Mouse (Mus musculus) urinary bladder, adult 18-20 months (tissue): ENCODE measurements around the gene Eps15l1.
A peak's percentile ranks its signal among the peaks of the same experiment; 100 is the strongest.

ENCODE experiments used
- DNase-seq, 2 experiments: peaks; one replicate each; pipeline ENCODE4 v3.0.0; 2022; ENCODE audit warnings: low spot score in 2 of 2, mixed read lengths in 2 of 2

Eps15l1 gene

DNA sequence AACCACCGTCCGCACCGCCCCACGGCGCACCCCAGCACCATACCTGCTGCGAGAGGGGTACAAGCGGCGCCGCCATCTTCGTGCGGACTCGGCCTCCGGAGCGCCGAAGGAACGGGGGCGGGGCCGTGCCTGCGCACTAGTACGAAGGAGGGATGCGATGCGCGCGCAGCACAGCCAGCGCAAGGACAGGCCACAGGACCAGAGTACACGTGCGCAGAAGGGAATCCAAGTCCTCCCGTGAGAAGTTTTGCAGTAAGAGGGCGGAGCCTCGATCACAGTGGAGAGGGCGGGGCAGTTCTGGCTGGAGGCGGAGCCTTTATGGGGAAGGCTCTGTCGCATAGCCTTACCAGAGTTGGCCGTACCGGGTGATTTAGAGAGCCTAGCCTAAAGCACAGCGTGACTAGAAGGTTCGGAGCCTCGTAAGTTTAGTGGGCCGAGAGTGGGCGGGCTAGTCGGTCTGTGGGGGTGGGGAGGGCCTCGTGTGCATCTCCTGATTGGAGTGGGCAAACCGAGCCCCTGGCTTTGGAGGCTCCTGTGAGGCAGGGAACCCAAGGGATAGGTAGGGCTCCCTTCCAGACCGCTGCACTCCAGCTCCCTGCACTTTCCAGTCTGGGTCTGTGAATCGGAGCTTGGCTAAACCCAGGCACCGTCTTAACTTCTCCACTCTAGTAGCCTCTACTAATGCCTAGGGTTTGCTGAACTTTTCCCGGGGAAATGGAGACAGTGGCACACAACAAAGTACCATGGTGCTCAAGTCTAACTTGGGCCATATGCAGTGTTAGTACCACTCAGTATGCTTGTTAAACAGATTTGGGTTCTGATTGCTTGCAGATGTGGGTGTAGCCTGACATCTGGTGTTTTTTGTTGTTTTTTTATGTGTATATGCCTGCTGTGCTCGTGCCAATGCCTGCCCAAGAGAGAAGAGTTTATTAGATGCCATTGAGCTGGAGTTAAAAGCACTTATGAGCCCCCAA is at the start of gene Eps15l1:
TSS of gene Eps15l1 (minus strand) at position 99 of the 974 bp plus-strand sequence.
- DNase-seq: peak; percentile 96 to 98

DNA sequence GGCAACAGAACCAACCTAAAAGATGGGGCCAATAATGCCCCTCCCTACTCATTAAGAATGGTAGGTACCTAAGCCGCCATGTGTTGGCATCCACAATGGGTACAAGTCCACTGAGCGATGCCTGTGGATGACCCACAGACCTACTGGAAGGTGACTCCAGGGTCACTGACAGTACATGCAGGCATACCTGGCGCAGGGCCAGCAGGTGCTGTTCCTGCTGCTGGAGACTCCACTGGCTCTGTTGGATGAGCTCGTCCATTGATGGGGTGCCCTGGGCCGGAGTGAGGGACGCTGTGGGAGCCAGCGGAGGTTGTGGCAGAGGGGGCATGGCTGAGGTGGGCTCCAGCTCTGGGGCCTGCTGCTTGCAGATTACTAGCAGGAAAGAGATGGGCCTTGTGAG is 49.4 kb upstream of the Eps15l1 start:
- DNase-seq: no peak

GRCm38 (mm10) chr8:72469984-72470383 is 48.7 kb upstream of the Eps15l1 start:
- no peak for DNase-seq

- no peak for DNase-seq
Measured at GRCm38 (mm10) chr8:72469243-72469642, 48.0 kb upstream of the Eps15l1 start.

DNA sequence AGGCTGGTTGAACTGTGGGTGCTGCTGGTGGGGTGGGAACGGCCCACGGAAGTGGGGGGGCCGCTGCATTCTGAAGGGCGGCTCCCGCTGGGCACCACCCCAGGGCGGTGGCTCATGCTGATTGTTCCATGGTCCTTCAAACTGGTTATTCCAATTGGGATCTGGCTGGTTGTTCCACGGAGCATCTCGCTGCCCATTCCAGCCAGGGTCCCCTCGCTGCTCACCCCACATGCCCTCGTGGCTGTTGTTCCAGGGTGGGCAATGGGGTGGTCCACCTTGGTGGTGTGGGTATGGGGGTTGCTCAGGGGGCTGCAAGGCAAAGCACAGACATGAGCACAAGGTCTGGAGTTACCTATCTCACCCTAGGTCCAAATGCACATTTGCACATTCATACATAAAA is 43.0 kb upstream of the Eps15l1 start:
- no peak for DNase-seq

- no peak for DNase-seq
Measured at GRCm38 (mm10) chr8:72459881-72460533, 38.7 kb upstream of the Eps15l1 start.

DNA sequence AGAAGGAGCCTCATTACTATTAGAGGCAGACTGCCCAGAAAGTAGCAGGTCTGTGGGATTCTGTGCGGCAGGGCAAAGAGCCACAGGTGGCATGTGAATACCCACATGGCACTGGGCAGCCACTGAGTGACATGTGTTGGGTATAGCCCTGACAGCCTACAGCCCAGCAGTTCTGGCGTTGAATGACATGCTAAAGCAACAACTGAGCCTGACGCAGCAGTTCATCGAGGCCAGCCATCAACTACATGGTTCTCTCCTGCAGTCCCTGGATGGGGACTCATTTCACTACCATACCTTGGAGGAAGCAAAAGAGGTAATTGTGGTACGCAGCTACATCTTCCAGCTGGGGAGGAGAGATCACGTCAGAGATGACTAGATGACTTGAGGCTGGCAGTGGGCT is 37.2 kb upstream of the Eps15l1 start:
- DNase-seq: no peak

GRCm38 (mm10) chr8:72457806-72458205 is 36.5 kb upstream of the Eps15l1 start:
- DNase-seq: no peak

GRCm38 (mm10) chr8:72455317-72455716 is 34.1 kb upstream of the Eps15l1 start:
- no peak for DNase-seq

DNA sequence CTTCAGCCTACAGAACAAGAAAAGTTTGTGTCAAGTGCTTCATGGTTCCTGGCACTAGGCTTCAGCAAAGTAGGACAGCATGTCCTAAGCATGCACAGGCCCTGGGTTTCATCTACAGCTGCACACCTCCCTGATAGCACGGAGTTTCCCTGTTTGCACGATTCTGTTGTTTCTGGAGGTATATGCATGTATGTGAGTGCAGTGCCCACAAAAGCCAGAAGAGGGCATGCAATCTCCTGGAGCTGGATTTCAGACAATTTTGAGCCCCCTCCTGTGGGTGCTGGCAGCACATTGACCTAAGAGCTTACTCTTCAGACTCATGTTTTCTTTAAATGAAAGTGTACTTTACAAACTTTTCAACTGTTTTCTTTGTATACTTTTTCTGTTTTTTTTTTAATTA is 32.6 kb upstream of the Eps15l1 start:
- no peak for DNase-seq

DNA sequence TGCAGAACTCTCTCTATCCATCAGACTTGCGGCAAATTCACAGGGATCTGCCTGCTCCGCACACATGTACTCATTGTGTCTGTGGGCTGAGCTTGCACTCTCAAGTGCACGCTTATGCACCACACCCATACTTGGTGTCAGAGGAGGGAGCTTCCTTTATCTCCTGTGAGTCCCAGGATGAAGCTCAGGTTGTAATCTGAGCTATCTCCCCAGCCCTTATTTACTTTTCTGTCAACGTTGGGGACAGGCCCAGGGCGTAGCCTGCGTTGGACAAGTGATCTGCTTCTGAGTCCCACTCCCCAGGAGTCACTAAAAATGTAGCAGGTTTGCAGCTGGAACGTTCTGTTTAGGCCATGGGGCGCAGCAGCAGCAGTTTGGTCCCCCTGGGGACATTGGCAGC is 30.3 kb upstream of the Eps15l1 start:
- no peak for DNase-seq

DNA sequence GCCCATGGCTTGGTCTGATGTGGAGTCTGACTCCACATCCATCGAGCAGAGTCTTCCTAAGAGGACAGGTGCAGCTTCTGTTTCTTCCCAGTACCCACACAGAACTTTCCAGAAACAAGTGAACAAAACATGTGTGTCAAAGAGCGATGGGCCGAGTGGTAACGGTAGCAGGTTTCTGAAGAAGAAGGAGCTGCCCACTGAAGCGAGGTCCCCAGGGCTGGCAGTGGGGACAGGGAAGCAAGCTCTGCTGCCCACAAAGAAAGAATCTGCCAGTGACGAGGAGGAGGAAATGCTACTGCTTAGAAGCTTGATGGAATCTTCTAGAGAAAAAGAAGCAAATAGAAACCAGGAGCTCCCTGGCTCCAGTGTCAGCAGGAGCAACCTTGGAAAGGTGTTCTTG is 23.8 kb upstream of the Eps15l1 start:
- DNase-seq: no peak

- DNase-seq: no peak
Measured at GRCm38 (mm10) chr8:72443994-72444350, 22.7 kb upstream of the Eps15l1 start.

GRCm38 (mm10) chr8:72443338-72443993 is 22.2 kb upstream of the Eps15l1 start, which contains the start of the genes Calr3 and 1700030K09Rik:
Gene Calr3, minus strand, starts transcription at chr8:72443870.
Gene 1700030K09Rik, plus strand, starts transcription at chr8:72443880.
- DNase-seq: peak; percentile 93 to 98

DNA sequence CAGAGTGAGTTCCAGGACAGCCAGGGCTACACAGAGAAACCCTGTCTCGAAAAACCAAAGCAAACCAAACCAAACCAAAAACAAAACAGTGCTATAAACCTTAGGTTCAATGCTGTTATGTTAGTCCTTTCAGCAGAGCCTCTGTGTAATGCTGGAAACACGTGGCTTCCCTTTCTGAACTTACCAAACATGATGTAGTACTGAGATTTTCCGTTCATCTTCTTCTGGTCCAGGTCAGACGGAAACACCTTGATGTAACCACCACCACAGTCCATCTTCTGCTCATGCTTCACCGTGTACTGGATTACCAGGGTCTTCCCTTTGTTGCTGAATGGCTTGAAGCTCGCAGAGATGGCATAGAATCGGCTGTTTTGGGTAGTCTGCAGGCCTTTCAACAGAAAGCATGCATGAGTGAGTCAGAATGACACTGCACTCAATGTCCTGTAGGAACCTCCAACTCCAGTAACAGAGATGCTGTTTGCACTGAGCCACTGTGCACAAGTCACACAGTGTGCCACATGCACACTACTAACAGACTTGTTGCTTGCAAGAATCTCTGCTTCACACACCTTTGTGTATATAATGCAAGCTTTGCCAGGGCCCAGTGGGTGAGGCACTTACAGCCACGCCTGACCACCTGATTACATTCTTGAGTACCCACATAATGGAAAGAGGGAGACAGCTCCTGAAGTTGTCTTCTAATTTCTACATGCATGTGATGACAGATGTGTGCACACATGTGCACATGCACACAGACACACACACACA is 17.2 kb upstream of the Eps15l1 start:
- DNase-seq: no peak

- DNase-seq: peak; percentile 35 to 46
Measured at GRCm38 (mm10) chr8:72434952-72435351, 13.7 kb upstream of the Eps15l1 start.

DNA sequence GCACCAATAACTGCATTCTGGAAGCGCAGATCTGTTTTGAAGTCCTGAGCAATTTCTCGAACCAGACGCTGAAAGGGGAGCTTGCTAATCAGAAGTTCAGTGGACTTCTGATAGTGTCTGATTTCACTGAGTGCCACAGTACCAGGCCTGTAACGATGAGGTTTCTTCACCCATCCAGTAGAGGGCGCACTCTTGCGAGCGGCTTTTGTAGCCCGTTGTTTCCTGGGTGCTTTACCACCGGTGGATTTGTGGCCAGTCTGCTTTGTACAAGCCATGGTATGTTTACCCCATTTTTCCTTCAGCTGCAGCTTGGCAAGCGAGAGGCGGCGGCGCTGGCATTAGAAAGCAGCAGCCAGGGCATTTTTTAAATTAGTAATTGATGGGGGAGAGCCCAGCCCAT is 8.4 kb upstream of the Eps15l1 start:
- DNase-seq: no peak

GRCm38 (mm10) chr8:72422926-72423325 is 1.7 kb upstream of the Eps15l1 start:
- no peak for DNase-seq

DNA sequence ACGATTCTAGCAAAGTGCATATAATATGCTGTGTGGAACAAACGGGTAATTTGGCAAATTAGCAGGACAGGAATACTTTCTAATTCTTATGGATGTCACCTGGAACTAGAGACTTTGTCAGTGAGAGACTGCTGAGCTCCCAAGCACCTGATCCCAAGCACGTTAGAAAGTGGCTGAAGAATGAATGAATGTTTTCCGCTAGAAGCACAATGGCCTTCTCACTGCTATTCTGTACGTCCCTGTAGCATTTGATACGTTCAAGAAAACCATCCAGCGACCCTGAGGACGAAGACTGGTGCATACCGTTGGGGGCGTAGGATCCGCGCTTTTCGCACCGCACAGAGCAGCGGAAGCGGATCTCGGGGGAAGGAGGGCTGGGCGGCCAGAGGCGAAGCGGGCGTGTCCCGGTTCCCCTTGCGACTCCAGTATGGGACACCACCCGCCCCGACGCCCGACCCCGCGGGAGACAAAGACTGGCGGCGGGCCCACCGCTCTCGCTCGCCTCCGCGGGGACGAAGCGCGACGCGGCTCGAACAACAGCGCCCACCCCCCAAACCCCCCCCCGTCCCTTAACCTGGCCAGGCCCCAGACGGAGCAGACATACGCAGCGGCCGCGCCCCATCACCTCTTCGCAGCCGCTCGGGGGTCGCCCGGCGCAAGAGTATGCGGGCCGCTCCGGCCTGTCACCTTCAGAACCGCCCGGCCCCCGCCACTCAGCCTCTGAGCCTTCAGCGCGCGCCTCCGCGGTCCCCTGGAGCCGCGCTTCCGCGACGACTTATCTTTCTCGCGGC is 494 bp downstream of the Eps15l1 start:
- peak in 1 of 2 experiments; percentile 35 for DNase-seq

- no peak for DNase-seq
Measured at GRCm38 (mm10) chr8:72418073-72418472, 3.2 kb downstream of the Eps15l1 start.

- DNase-seq: no peak
Measured at GRCm38 (mm10) chr8:72415252-72415651, 6.0 kb downstream of the Eps15l1 start.
